Mouse (Mus musculus) bone marrow macrophage, adult 2 months (primary cell): ENCODE measurements at regions not wholly inside any gene's neighbourhood (a gene's known extent, or its start where the extent isn't known, plus 50 kb on each side); places are given as distances from the start of the nearest gene placed in this dataset.
"Not testable (repeated sequence)": the region's sequence is repeated elsewhere in the genome, so short reads cannot be mapped to it uniquely, and the experiment has no call there.

Source experiments
- H3K27ac ChIP-seq: 2 replicates; pipeline ENCODE4 v1.5.1; 2012; ENCODE audit warnings: low read depth, low read length; ENCODE audit not compliant: insufficient read depth
- H3K4me1 ChIP-seq: 2 replicates; pipeline ENCODE4 v1.6.1; 2012; ENCODE audit warnings: low read length; ENCODE audit not compliant: control insufficient read depth, insufficient read depth
- H3K4me3 ChIP-seq: 2 replicates; pipeline ENCODE4 v1.5.1; 2012; ENCODE audit warnings: mild to moderate bottlenecking, low read length, moderate library complexity; ENCODE audit not compliant: insufficient read depth
- CTCF ChIP-seq: IDR thresholded peaks from 2 replicates; pipeline ENCODE4 v1.5.1; 2012; ENCODE audit warnings: low read depth, mild to moderate bottlenecking, low read length, moderate library complexity
- POLR2A ChIP-seq: IDR thresholded peaks from 2 replicates; pipeline ENCODE4 v1.6.1; 2012; ENCODE audit warnings: mild to moderate bottlenecking, low read depth, low read length, borderline replicate concordance

GRCm38 (mm10) chr15:62262487-62262886 is 1339.7 kb upstream of the A1bg start:
- TF ChIP-seq POLR2A = no peak
- no peak for TF ChIP-seq CTCF
- Histone ChIP-seq H3K27ac (no peak overlapping the region), H3K4me3 (no peak overlapping the region), H3K4me1 (peaks cover 55% of the 10 kb centered on the region)

- Histone ChIP-seq H3K27ac (peak overlapping the region; percentile 24; the same call in 1 of the 2 replicates), H3K4me3 (no peak overlapping the region), H3K4me1 (peaks cover 49% of the 10 kb centered on the region)
- TF ChIP-seq CTCF (no peak), POLR2A (no peak)
Measured at GRCm38 (mm10) chr15:62261520-62261919, 1338.7 kb upstream of the A1bg start.

GRCm38 (mm10) chr15:62258611-62259010 is 1335.8 kb upstream of the A1bg start:
- no peak overlapping the region for H3K27ac ChIP-seq
- TF ChIP-seq CTCF (no peak), POLR2A (no peak)
- H3K4me1 ChIP-seq = peaks cover 22% of the 10 kb centered on the region
- no peak overlapping the region for H3K4me3 ChIP-seq

GRCm38 (mm10) chr15:62257955-62258354 is 1335.1 kb upstream of the A1bg start:
- no peak overlapping the region for H3K27ac ChIP-seq
- peaks cover 16% of the 10 kb centered on the region for H3K4me1 ChIP-seq
- TF ChIP-seq POLR2A = no peak
- TF ChIP-seq CTCF = no peak
- H3K4me3 ChIP-seq = no peak overlapping the region

- H3K4me3 ChIP-seq = no peak overlapping the region
- peaks cover 12% of the 10 kb centered on the region for H3K4me1 ChIP-seq
- H3K27ac ChIP-seq = no peak overlapping the region
- TF ChIP-seq POLR2A (no peak), CTCF (no peak)
Measured at GRCm38 (mm10) chr15:62257110-62257667, 1334.4 kb upstream of the A1bg start.

- H3K4me3 ChIP-seq = no peak overlapping the region
Measured at GRCm38 (mm10) chr15:62255571-62255970, 1332.8 kb upstream of the A1bg start.

GRCm38 (mm10) chr15:62253724-62254123 is 1330.9 kb upstream of the A1bg start:
- no peak for TF ChIP-seq CTCF
- no peak for TF ChIP-seq POLR2A
- no peak overlapping the region for H3K27ac ChIP-seq
- H3K4me3 ChIP-seq = no peak overlapping the region
- H3K4me1 ChIP-seq = peaks cover 30% of the 10 kb centered on the region

More at GRCm38 (mm10) chr15:62255571-62255970, 1332.8 kb upstream of the A1bg start:
- H3K27ac ChIP-seq = no peak overlapping the region
- H3K4me1 ChIP-seq = peaks cover 18% of the 10 kb centered on the region
- no peak for TF ChIP-seq CTCF
- TF ChIP-seq POLR2A = no peak

GRCm38 (mm10) chr15:62252078-62252833 is 1329.4 kb upstream of the A1bg start:
- not testable (repeated sequence) for H3K4me3 ChIP-seq
- H3K4me1 ChIP-seq = peaks cover 30% of the 10 kb centered on the region
- peak overlapping the region; percentile 64 for H3K27ac ChIP-seq

- Histone ChIP-seq H3K4me3 (no peak overlapping the region), H3K27ac (no peak overlapping the region), H3K4me1 (peaks cover 30% of the 10 kb centered on the region)
- no peak for TF ChIP-seq POLR2A
Measured at GRCm38 (mm10) chr15:62249436-62249835, 1326.6 kb upstream of the A1bg start.

- Histone ChIP-seq H3K27ac (no peak overlapping the region), H3K4me1 (peaks cover 22% of the 10 kb centered on the region), H3K4me3 (no peak overlapping the region)
- no peak for TF ChIP-seq CTCF
- no peak for TF ChIP-seq POLR2A
Measured at GRCm38 (mm10) chr15:62246561-62247079, 1323.8 kb upstream of the A1bg start.
